Mouse (Mus musculus) testis, adult 2 months (tissue): Measurements from ENCODE around the gene Zc3h18.

Source experiments
- CTCF ChIP-seq: fragments of 200-500 bp; IDR thresholded peaks from 2 replicates; pipeline ENCODE4 v1.5.1; 2012; ENCODE audit warnings: low read depth, mild to moderate bottlenecking, inconsistent platforms, low read length, moderate library complexity; ENCODE audit not compliant: control insufficient read depth, insufficient read depth, insufficient replicate concordance
- POLR2A ChIP-seq: fragments of 200-500 bp; IDR thresholded peaks from 2 replicates; pipeline ENCODE4 v1.6.1; 2012; ENCODE audit warnings: low read depth, mild to moderate bottlenecking, inconsistent platforms, low read length, moderate library complexity; ENCODE audit not compliant: control insufficient read depth

- TF ChIP-seq CTCF = no peak
- no peak for TF ChIP-seq POLR2A
Observed at GRCm38 (mm10) chr8:122398186-122398585, 21.8 kb downstream of the Zc3h18 start.
